In the genomic region with DNA sequence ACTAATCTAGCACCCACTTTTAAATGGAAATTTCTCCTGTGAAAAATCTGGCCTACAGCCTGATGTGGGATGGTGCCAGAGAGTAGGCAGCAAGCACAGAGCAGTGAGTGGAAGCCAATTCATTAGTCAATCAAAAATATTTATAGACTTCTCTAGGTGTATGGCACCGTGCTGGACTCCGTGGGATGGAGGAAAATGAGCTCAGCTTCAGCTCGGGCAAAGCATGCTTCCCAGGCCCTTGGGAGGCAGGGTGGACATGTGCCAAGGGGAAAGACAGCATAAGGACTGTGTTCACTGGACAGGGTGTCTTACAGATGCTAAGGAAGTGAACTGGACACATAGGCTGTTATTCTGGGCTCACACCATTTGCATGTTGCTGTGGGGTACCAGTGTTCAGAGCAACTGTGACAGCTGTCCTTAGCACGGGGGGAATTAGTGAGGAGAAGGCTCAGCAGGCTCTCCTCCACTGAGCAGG, we compare ENCODE assay signal across 9 mouse cellular contexts. TPM values are rescaled to one million over a fixed set of nuclear protein-coding genes. Genes with fewer than 3 reads are reported as not detected.
DNase-seq lines count a peak whose midpoint lies in the region; ATAC-seq lines count a peak whose summit lies in the region.
"Had no signal": no experiment of that assay in that cellular context is flagged by ENCODE, and none has a peak within 500 bp of the region (broad histone marks: within the 10 kb centered on the region; RNA-seq: fewer than 3 reads in every experiment).

No protein-coding gene starts in this region.

- 36% methylated on average over 4 of the region's 4 CpGs for WGBS in heart, embryonic 13.5 days

- H3K9me3 ChIP-seq in heart, embryonic 13.5 days: peaks cover 2% of the 10 kb centered on the region
- H3K9me3 ChIP-seq: lung, embryonic 15.5 days had no signal

- peaks cover 6% of the 10 kb centered on the region for H3K36me3 ChIP-seq in heart, embryonic 13.5 days
- H3K36me3 ChIP-seq: lung, embryonic 15.5 days had no signal

- ATAC-seq in cerebellum, adult (ENCODE audit: insufficient number of reproducible peaks, low FRiP score, low TSS enrichment): peak; percentile 68; the same call in 1 of the 2 replicates
- no peak for ATAC-seq in heart, embryonic 13.5 days (ENCODE audit: extremely low read depth, insufficient number of reproducible peaks, low FRiP score, low TSS enrichment)
- ATAC-seq in erythroblast, adult 5-6 weeks (replicated peaks; ENCODE audit: low FRiP score, poor library complexity, severe bottlenecking): no peak

- peak overlapping the region; percentile 91 for H3K27ac ChIP-seq in heart, embryonic 13.5 days (replicated peaks)
- H3K27ac ChIP-seq: lung, embryonic 15.5 days had no signal

- H3K4me2 ChIP-seq in heart, embryonic 13.5 days: no peak overlapping the region
- H3K4me2 ChIP-seq: lung, embryonic 15.5 days had no signal

- H3K9ac ChIP-seq in heart, embryonic 13.5 days: peak overlapping the region; percentile 19; the same call in 1 of the 2 replicates
- H3K9ac ChIP-seq: lung, embryonic 15.5 days had no signal

- H3K4me1 ChIP-seq in heart, embryonic 13.5 days: peaks cover 47% of the 10 kb centered on the region

- intact Hi-C loops in left cerebral cortex, postnatal 10 days (cut with DNase I): no loop called here

- DNase-seq in cerebellum, postnatal 25 days: peak; percentile 55 to 69
- peak; percentile 69 to 79 for DNase-seq in left cerebral cortex, postnatal 10 days (ENCODE audit: extremely low spot score in 1 of 2, low spot score in 2 of 2)
- no peak for DNase-seq in ovary, postnatal 36 days (ENCODE audit: low spot score)
- DNase-seq in adrenal gland, adult 2 months: no peak

- no peaks in the 10 kb centered on the region for H3K27me3 ChIP-seq in heart, embryonic 13.5 days (replicated peaks)
- H3K27me3 ChIP-seq: lung, embryonic 15.5 days had no signal

- H3K4me3 ChIP-seq in heart, embryonic 13.5 days: no peak overlapping the region
- H3K4me3 ChIP-seq: erythroblast, embryonic 14.5 days; lung, embryonic 15.5 days had no signal

RNA-seq across cellular contexts. Expression of gene Cap2, which starts 15.6 kb away (rescaled TPM):
- polyA plus RNA-seq in heart, embryonic 13.5 days (2015; fragmentation: Nextera tagmentation; extraction: Ambion mirVana): 127 and 145 TPM in 2 replicates
- 10 to 100 TPM; 86.0 to 95.9 TPM for total RNA-seq in left cerebral cortex, postnatal 10 days (2021)
- total RNA-seq in erythroblast, adult 5-6 weeks (2015; ENCODE audit: low replicate concordance): 1.0 TPM in 1 of 2 replicates, not detected in the other
- 0.26 TPM in 1 of 2 replicates, not detected in the other for total RNA-seq in erythroblast, adult 5-6 weeks (2017; ENCODE audit: low replicate concordance)
- total RNA-seq in adrenal gland, adult 2 months (2021): 1 to 10 TPM; 4.3 to 4.7 TPM
- polyA plus RNA-seq in adrenal gland, adult 2 months (2012; rRNA removed): 0.81 and 2.4 TPM in 2 replicates
- polyA plus RNA-seq: erythroblast, embryonic 14.5 days had no signal

Comparison
In these comparisons a context has a peak if more than half of its experiments do, and no peak if none do; other contexts are left out.
1. DNase-seq: peak in cerebellum, postnatal 25 days (2 of 2) and left cerebral cortex, postnatal 10 days (2 of 2); none in ovary, postnatal 36 days (single experiment) and adrenal gland, adult 2 months (single experiment).
2. RNA of gene Cap2, which starts 15.6 kb away (total RNA-seq): 86.0 to 95.9 TPM in left cerebral cortex, postnatal 10 days; 4.3 to 4.7 TPM in adrenal gland, adult 2 months and 0.26 to 1.0 TPM in erythroblast, adult 5-6 weeks; every median in the first group is over 10 times any median in the second.